Mouse (Mus musculus) liver, postnatal 0 days (tissue): Measurements from ENCODE around the gene Rpl27. TPM values are rescaled to one million over a fixed set of nuclear protein-coding genes. Genes with fewer than 3 reads are reported as not detected.
A peak's percentile ranks its signal among the peaks of the same experiment; 100 is the strongest.

Source experiments
- ATAC-seq: fragments of 200-750 bp; cut with Nextera tagmentation; 2 replicates; pipeline ENCODE4 v1.8.0; 2017; ENCODE audit warnings: mild to moderate bottlenecking, moderate library complexity
- DNase-seq: peaks from one replicate; pipeline ENCODE4 v3.0.0-alpha.2; 2016
- H3K27ac ChIP-seq: fragments of 300-500 bp; sonication (generic); 2 replicates; pipeline ENCODE4 v1.5.1; 2014; ENCODE audit warnings: antibody characterized with exemption, moderate library complexity, mild to moderate bottlenecking, low read depth
- H3K27me3 ChIP-seq: fragments of 300-500 bp; sonication (generic); 2 replicates; pipeline ENCODE4 v1.6.1; 2014; ENCODE audit warnings: low read length, control low read depth, mixed read lengths; ENCODE audit not compliant: insufficient read depth
- H3K36me3 ChIP-seq: fragments of 300-500 bp; sonication (generic); replicated peaks from 2 replicates; pipeline ENCODE4 v1.6.1; 2014; ENCODE audit warnings: mild to moderate bottlenecking, control low read depth, low read length, moderate library complexity, mixed read lengths; ENCODE audit not compliant: insufficient read depth
- H3K4me1 ChIP-seq: fragments of 300-500 bp; sonication (generic); 2 replicates; pipeline ENCODE4 v1.6.1; 2014; ENCODE audit warnings: antibody characterized with exemption, mild to moderate bottlenecking, control low read depth; ENCODE audit not compliant: insufficient read depth
- H3K4me2 ChIP-seq: fragments of 300-500 bp; sonication (generic); 2 replicates; pipeline ENCODE4 v1.6.1; 2014; ENCODE audit warnings: low read depth, mild to moderate bottlenecking, low read length, moderate library complexity, mixed read lengths
- H3K4me3 ChIP-seq: fragments of 300-500 bp; sonication (generic); 2 replicates; pipeline ENCODE4 v1.5.1; 2014; ENCODE audit warnings: low read depth, low read length
- H3K9ac ChIP-seq: fragments of 300-500 bp; sonication (generic); replicated peaks from 2 replicates; pipeline ENCODE4 v1.6.1; 2014; ENCODE audit warnings: mild to moderate bottlenecking, moderate library complexity
- H3K9me3 ChIP-seq: fragments of 300-500 bp; sonication (generic); 2 replicates; pipeline ENCODE4 v1.6.1; 2016; ENCODE audit warnings: mild to moderate bottlenecking, control low read depth, low read length, mixed read lengths
- CTCF ChIP-seq: sonication (generic); IDR thresholded peaks from 2 replicates; pipeline ENCODE4 v1.5.1; 2016; ENCODE audit warnings: antibody characterized with exemption, low read depth
- EP300 ChIP-seq: IDR thresholded peaks from 2 replicates; pipeline ENCODE4 v1.6.1; 2016; ENCODE audit warnings: antibody characterized with exemption, low read depth, mild to moderate bottlenecking
- WGBS: fragments of 180-500 bp; shearing (Covaris S2); extraction: QIAGEN DNeasy Blood & Tissue Kit; methylation state at CpG from one replicate; pipeline ENCODE4 v1.1.7; 2014; ENCODE audit not compliant: insufficient replicate concordance; 5-methylcytosine and 5-hydroxymethylcytosine counted together
- microRNA-seq: library from miRNA; unstranded; fragments of <30 nt; microRNA quantifications from one replicate; pipeline ENCODE4, GENCODE M21; 2016
- polyA plus RNA-seq: library from polyadenylated mRNA; unstranded; fragments of >200 nt; fragmentation: Nextera tagmentation; extraction: Ambion mirVana; gene quantifications from 2 replicates; pipeline ENCODE4 v1.2.1, GENCODE M21; 2015

Rpl27 gene
- polyA plus RNA-seq, 1 experiment from 2014 or later, result 213 TPM

DNA sequence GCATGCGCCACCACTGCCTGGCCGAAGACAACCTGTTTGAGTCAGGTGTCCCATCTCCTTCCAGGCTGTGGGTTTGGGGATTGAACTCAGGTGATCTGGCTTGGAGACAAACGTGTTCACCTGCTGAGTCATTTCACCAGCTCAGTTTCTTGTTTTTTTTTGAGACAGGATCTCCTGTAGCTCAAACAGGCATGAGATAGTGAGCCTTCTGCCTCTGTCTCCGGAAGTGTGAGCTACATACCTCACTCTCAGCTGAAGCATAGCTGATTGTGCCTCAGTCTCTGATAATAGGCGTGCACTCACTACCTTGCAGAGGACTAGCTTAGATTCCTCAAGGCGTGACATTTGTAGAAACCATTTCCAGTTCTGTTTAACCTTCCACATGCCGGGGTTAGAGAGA, 42.7 kb downstream of the Rpl27 start:
- TF ChIP-seq EP300 (no peak), CTCF (no peak)
- Histone ChIP-seq H3K9me3 (no peaks in the 10 kb centered on the region), H3K4me1 (peaks cover 26% of the 10 kb centered on the region), H3K4me2 (no peak overlapping the region), H3K4me3 (no peak overlapping the region), H3K36me3 (peaks cover 16% of the 10 kb centered on the region; the same call in 1 of the 2 replicates), H3K27me3 (no peaks in the 10 kb centered on the region), H3K9ac (no peak overlapping the region), H3K27ac (no peak overlapping the region)
- 59% methylated on average over 7 of the region's 7 CpGs for WGBS
- no peak for DNase-seq
- no peak for ATAC-seq

DNA sequence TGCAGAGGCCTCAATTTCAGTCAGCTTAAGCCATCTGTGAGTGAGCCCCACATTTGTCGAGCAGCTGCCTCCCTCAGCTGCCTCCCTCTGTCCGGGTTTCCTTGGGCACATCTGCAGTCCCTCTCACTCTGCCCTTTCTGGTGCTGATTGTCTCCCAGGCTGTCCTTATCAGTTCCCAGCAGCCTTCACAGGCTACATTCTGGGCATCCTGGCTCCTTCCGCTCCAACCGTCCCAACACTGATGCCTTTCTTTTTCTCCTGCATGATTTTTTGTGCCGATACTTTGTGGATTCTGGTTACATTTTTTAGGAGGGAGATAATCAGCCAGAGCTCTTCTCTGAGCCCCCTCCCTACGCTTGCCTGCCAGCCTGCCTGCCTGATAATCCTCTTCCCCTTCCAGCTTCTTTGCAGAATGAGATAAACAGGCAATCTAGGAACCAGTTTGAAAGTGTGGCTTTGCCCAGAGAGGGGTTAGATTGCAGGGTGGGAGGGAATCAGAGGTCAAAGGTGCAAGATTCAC, 43.5 kb downstream of the Rpl27 start:
- no peak overlapping the region for H3K4me3 ChIP-seq
- no peaks in the 10 kb centered on the region for H3K9me3 ChIP-seq
- peak; percentile 45 for DNase-seq
- 0 out of 2 replicates have a peak overlapping the region, but pooled peaks have one; percentile 35 for H3K27ac ChIP-seq
- H3K27me3 ChIP-seq, result no peaks in the 10 kb centered on the region
- TF ChIP-seq EP300, result peak; percentile 87
- no peak for TF ChIP-seq CTCF
- WGBS, result 26% methylated on average over 6 of the region's 6 CpGs
- ATAC-seq, result peak; percentile 87
- peak overlapping the region; percentile 36 for H3K4me2 ChIP-seq
- no peak overlapping the region for H3K9ac ChIP-seq
- peaks cover 26% of the 10 kb centered on the region for H3K4me1 ChIP-seq
- peaks cover 19% of the 10 kb centered on the region; the same call in 1 of the 2 replicates for H3K36me3 ChIP-seq

DNA sequence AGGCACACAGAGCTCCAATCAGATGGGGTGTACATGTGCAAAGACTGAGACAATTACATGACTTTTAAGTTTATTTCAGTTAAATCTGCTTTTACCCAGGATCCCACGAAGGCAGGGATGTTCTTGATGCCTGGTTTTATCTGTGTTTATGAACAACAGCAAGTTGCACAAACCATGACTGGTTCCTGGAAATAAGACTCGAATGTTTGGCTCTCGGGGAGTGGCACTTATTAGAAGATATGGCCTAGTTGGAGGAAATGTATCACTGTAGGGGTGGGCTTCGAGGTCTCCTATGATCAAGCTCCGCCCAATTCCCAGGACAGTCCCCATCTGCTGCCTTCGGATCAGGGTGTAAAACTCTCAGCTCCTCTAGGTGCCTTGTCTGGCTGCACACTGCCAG, 44.0 kb downstream of the Rpl27 start:
- TF ChIP-seq CTCF, result no peak
- no peak for TF ChIP-seq EP300

More for the DNA sequence above, 44.0 kb downstream of the Rpl27 start:
- Histone ChIP-seq H3K4me1 (peaks cover 20% of the 10 kb centered on the region), H3K27me3 (no peaks in the 10 kb centered on the region), H3K36me3 (peaks cover 19% of the 10 kb centered on the region; the same call in 1 of the 2 replicates), H3K4me3 (no peak overlapping the region), H3K4me2 (no peak overlapping the region), H3K27ac (0 out of 2 replicates have a peak overlapping the region, but pooled peaks have one; percentile 35), H3K9me3 (no peaks in the 10 kb centered on the region), H3K9ac (no peak overlapping the region)
- peak; percentile 17; the same call in 1 of the 2 replicates for ATAC-seq
- DNase-seq, result no peak
- 46% methylated on average over 6 of the region's 6 CpGs for WGBS

Small RNA genes within 50 kb of the gene (microRNA-seq; reads per million reads assigned to microRNA genes)
- gene Mir6929, result not detected

Other genes starting within 250 kb of the Rpl27 start
- 4.2 and 5.0 TPM in 2 replicates for gene Ezh1, start 215.8 kb upstream of the Rpl27 start, polyA plus RNA-seq
- gene Ramp2, start 196.3 kb upstream of the Rpl27 start, polyA plus RNA-seq, result 34.8 and 38.4 TPM in 2 replicates
- gene Vps25, start 188.6 kb upstream of the Rpl27 start, polyA plus RNA-seq, result 75.9 and 81.1 TPM in 2 replicates
- 1.6 and 2.2 TPM in 2 replicates for gene Wnk4, start 181.7 kb upstream of the Rpl27 start, polyA plus RNA-seq
- 0.19 and 0.29 TPM in 2 replicates for gene Cntd1, start 163.3 kb upstream of the Rpl27 start, polyA plus RNA-seq
- gene Coa3, start 163.2 kb upstream of the Rpl27 start, polyA plus RNA-seq, result 79.9 and 86.6 TPM in 2 replicates
- 65.1 and 72.3 TPM in 2 replicates for gene Becn1, start 140.0 kb upstream of the Rpl27 start, polyA plus RNA-seq
- 78.4 and 78.8 TPM in 2 replicates for gene Psme3, start 126.1 kb upstream of the Rpl27 start, polyA plus RNA-seq
- gene Aoc2, start 117.2 kb upstream of the Rpl27 start, polyA plus RNA-seq, result 0.44 and 0.60 TPM in 2 replicates
- gene Aoc3, start 111.7 kb upstream of the Rpl27 start, polyA plus RNA-seq, result 0.05 and 0.06 TPM in 2 replicates
- gene G6pc, start 74.7 kb upstream of the Rpl27 start, polyA plus RNA-seq, result 97.9 and 206 TPM in 2 replicates
- 23.7 and 24.2 TPM in 2 replicates for gene Aarsd1, start 24.7 kb upstream of the Rpl27 start, polyA plus RNA-seq
- 0.49 and 1.5 TPM in 2 replicates for gene Gm27029, start 17.5 kb upstream of the Rpl27 start, polyA plus RNA-seq
- 4.3 and 4.4 TPM in 2 replicates for gene Rundc1, start 17.2 kb upstream of the Rpl27 start, polyA plus RNA-seq
- gene Ptges3l, start 17.0 kb upstream of the Rpl27 start, polyA plus RNA-seq, result 0.65 and 1.0 TPM in 2 replicates
- gene Ifi35, start 6.1 kb downstream of the Rpl27 start, polyA plus RNA-seq, result 27.2 and 28.2 TPM in 2 replicates
- 1.9 and 2.0 TPM in 2 replicates for gene Rnd2, start 22.7 kb downstream of the Rpl27 start, polyA plus RNA-seq
- gene Vat1, start 23.9 kb downstream of the Rpl27 start, polyA plus RNA-seq, result 8.3 and 8.4 TPM in 2 replicates
- 3.9 and 5.0 TPM in 2 replicates for gene Brca1, start 109.7 kb downstream of the Rpl27 start, polyA plus RNA-seq
- 32.8 and 35.3 TPM in 2 replicates for gene Nbr1, start 109.9 kb downstream of the Rpl27 start, polyA plus RNA-seq
- gene Tmem106a, start 139.9 kb downstream of the Rpl27 start, polyA plus RNA-seq, result 10.8 and 11.2 TPM in 2 replicates
- gene Gm11634, start 157.0 kb downstream of the Rpl27 start, polyA plus RNA-seq, result not detected in 2 replicates
- 7.4 and 8.4 TPM in 2 replicates for gene Rdm1, start 184.9 kb downstream of the Rpl27 start, polyA plus RNA-seq
- 3.4 and 4.1 TPM in 2 replicates for gene Arl4d, start 223.2 kb downstream of the Rpl27 start, polyA plus RNA-seq